Mouse (Mus musculus): Measurements from ENCODE around the gene Vash1. TPM values are rescaled to one million over a fixed set of nuclear protein-coding genes. Genes with fewer than 3 reads are reported as not detected.
A peak's percentile ranks its signal among the peaks of the same experiment; 100 is the strongest.

Vash1 gene
- total and polyA plus RNA-seq, 3 experiments, result 6.4 to 14.8 (median 10.0) TPM

GRCm38 (mm10) chr12:86646831-86647230 is 31.7 kb upstream of the Vash1 start:
- no peaks in the 10 kb centered on the region for H3K36me3 ChIP-seq (ENCODE audit: control insufficient read depth, insufficient read depth, low read length)
- no peaks in the 10 kb centered on the region for H3K27me3 ChIP-seq (ENCODE audit: control insufficient read depth, insufficient read depth, low read length)
- peaks cover 4% of the 10 kb centered on the region for H3K4me1 ChIP-seq (ENCODE audit: control insufficient read depth, insufficient read depth, low read length)
- TF ChIP-seq EP300 (IDR thresholded peaks at IDR 0.05; ENCODE audit: insufficient read depth, low read depth, low read length) (no peak), POLR2A (IDR thresholded peaks at IDR 0.05; ENCODE audit: insufficient read depth, low read depth, low read length) (no peak), CTCF (IDR thresholded peaks at IDR 0.05) (no peak)
- H3K4me3 ChIP-seq, result no peak overlapping the region
- H3K9ac ChIP-seq (ENCODE audit: low read depth, low read length), result no peak overlapping the region
- 52% methylated on average over 9 of the region's 9 CpGs for WGBS
- DNase-seq, result peak in 1 of 2 experiments; percentile 26
- H3K79me2 ChIP-seq (replicated peaks; ENCODE audit: control insufficient read depth, insufficient read depth, low read length), result no peaks in the 10 kb centered on the region
- H3K27ac ChIP-seq, result no peak overlapping the region
- intact Hi-C loops (cut with DNase I), result no loop called here

GRCm38 (mm10) chr12:86647279-86647678 is 31.2 kb upstream of the Vash1 start:
- no peak for DNase-seq
- intact Hi-C loops (cut with DNase I), result no loop called here
- 55% methylated on average over 9 of the region's 9 CpGs for WGBS
- Histone ChIP-seq H3K27ac (no peak overlapping the region), H3K4me3 (no peak overlapping the region), H3K36me3 (ENCODE audit: control insufficient read depth, insufficient read depth, low read length) (no peaks in the 10 kb centered on the region), H3K4me1 (ENCODE audit: control insufficient read depth, insufficient read depth, low read length) (peaks cover 6% of the 10 kb centered on the region), H3K27me3 (ENCODE audit: control insufficient read depth, insufficient read depth, low read length) (no peaks in the 10 kb centered on the region), H3K79me2 (replicated peaks; ENCODE audit: control insufficient read depth, insufficient read depth, low read length) (no peaks in the 10 kb centered on the region), H3K9ac (ENCODE audit: low read depth, low read length) (no peak overlapping the region)
- TF ChIP-seq EP300 (IDR thresholded peaks at IDR 0.05; ENCODE audit: insufficient read depth, low read depth, low read length) (no peak), POLR2A (IDR thresholded peaks at IDR 0.05; ENCODE audit: insufficient read depth, low read depth, low read length) (no peak), CTCF (IDR thresholded peaks at IDR 0.05) (no peak)

GRCm38 (mm10) chr12:86647736-86648135 is 30.8 kb upstream of the Vash1 start:
- no peak overlapping the region for H3K27ac ChIP-seq
- intact Hi-C loops (cut with DNase I), result no loop called here

GRCm38 (mm10) chr12:86648489-86648888 is 30.0 kb upstream of the Vash1 start:
- no peak overlapping the region for H3K27ac ChIP-seq

More at GRCm38 (mm10) chr12:86647736-86648135, 30.8 kb upstream of the Vash1 start:
- H3K4me1 ChIP-seq (ENCODE audit: control insufficient read depth, insufficient read depth, low read length), result peaks cover 9% of the 10 kb centered on the region
- no peak overlapping the region for H3K4me3 ChIP-seq
- no peak for TF ChIP-seq EP300 (IDR thresholded peaks at IDR 0.05; ENCODE audit: insufficient read depth, low read depth, low read length)
- no peak for TF ChIP-seq CTCF (IDR thresholded peaks at IDR 0.05)
- no peak for TF ChIP-seq POLR2A (IDR thresholded peaks at IDR 0.05; ENCODE audit: insufficient read depth, low read depth, low read length)
- H3K36me3 ChIP-seq (ENCODE audit: control insufficient read depth, insufficient read depth, low read length), result no peaks in the 10 kb centered on the region
- H3K27me3 ChIP-seq (ENCODE audit: control insufficient read depth, insufficient read depth, low read length), result no peaks in the 10 kb centered on the region
- no peaks in the 10 kb centered on the region for H3K79me2 ChIP-seq (replicated peaks; ENCODE audit: control insufficient read depth, insufficient read depth, low read length)
- H3K9ac ChIP-seq (ENCODE audit: low read depth, low read length), result no peak overlapping the region
- DNase-seq, result no peak
- whole genome bisulfite sequencing, result 51% methylated on average over 5 of the region's 5 CpGs

GRCm38 (mm10) chr12:86651301-86651860 is 27.1 kb upstream of the Vash1 start:
- Histone ChIP-seq H3K9ac (ENCODE audit: low read depth, low read length) (no peak overlapping the region), H3K79me2 (replicated peaks; ENCODE audit: control insufficient read depth, insufficient read depth, low read length) (no peaks in the 10 kb centered on the region), H3K4me3 (no peak overlapping the region), H3K36me3 (ENCODE audit: control insufficient read depth, insufficient read depth, low read length) (no peaks in the 10 kb centered on the region), H3K4me1 (ENCODE audit: control insufficient read depth, insufficient read depth, low read length) (peaks cover 7% of the 10 kb centered on the region), H3K27me3 (ENCODE audit: control insufficient read depth, insufficient read depth, low read length) (no peaks in the 10 kb centered on the region), H3K27ac (no peak overlapping the region)
- TF ChIP-seq EP300 (IDR thresholded peaks at IDR 0.05; ENCODE audit: insufficient read depth, low read depth, low read length), result no peak
- TF ChIP-seq CTCF (IDR thresholded peaks at IDR 0.05), result no peak
- TF ChIP-seq POLR2A (IDR thresholded peaks at IDR 0.05; ENCODE audit: insufficient read depth, low read depth, low read length), result no peak
- DNase-seq, result no peak
- intact Hi-C loops (cut with DNase I), result loop anchor here (5.0 kb wide), 1 partner anchor 36 kb away; no protein-coding TSS in a partner anchor
- 97% methylated on average over 8 of the region's 8 CpGs for WGBS

More at GRCm38 (mm10) chr12:86648489-86648888, 30.0 kb upstream of the Vash1 start:
- DNase-seq, result no peak
- Histone ChIP-seq H3K36me3 (ENCODE audit: control insufficient read depth, insufficient read depth, low read length) (no peaks in the 10 kb centered on the region), H3K27me3 (ENCODE audit: control insufficient read depth, insufficient read depth, low read length) (no peaks in the 10 kb centered on the region), H3K9ac (ENCODE audit: low read depth, low read length) (no peak overlapping the region), H3K79me2 (replicated peaks; ENCODE audit: control insufficient read depth, insufficient read depth, low read length) (no peaks in the 10 kb centered on the region), H3K4me3 (no peak overlapping the region), H3K4me1 (ENCODE audit: control insufficient read depth, insufficient read depth, low read length) (peaks cover 11% of the 10 kb centered on the region)
- 54% methylated on average over 3 of the region's 3 CpGs for WGBS
- intact Hi-C loops (cut with DNase I), result no loop called here
- TF ChIP-seq POLR2A (IDR thresholded peaks at IDR 0.05; ENCODE audit: insufficient read depth, low read depth, low read length) (no peak), CTCF (IDR thresholded peaks at IDR 0.05) (no peak), EP300 (IDR thresholded peaks at IDR 0.05; ENCODE audit: insufficient read depth, low read depth, low read length) (no peak)

GRCm38 (mm10) chr12:86652570-86653041 is 25.9 kb upstream of the Vash1 start:
- intact Hi-C loops (cut with DNase I), result loop anchor here (5.0 kb wide), 1 partner anchor 35 kb away; no protein-coding TSS in a partner anchor
- 0% methylated on average over 4 of the region's 4 CpGs for WGBS
- Histone ChIP-seq H3K27me3 (ENCODE audit: control insufficient read depth, insufficient read depth, low read length) (no peaks in the 10 kb centered on the region), H3K79me2 (replicated peaks; ENCODE audit: control insufficient read depth, insufficient read depth, low read length) (no peaks in the 10 kb centered on the region), H3K9ac (ENCODE audit: low read depth, low read length) (no peak overlapping the region), H3K36me3 (ENCODE audit: control insufficient read depth, insufficient read depth, low read length) (no peaks in the 10 kb centered on the region), H3K27ac (no peak overlapping the region; the same call in 1 of the 2 replicates), H3K4me3 (no peak overlapping the region), H3K4me1 (ENCODE audit: control insufficient read depth, insufficient read depth, low read length) (peaks cover 7% of the 10 kb centered on the region)
- TF ChIP-seq EP300 (IDR thresholded peaks at IDR 0.05; ENCODE audit: insufficient read depth, low read depth, low read length), result no peak
- peak; percentile 86 to 89 for DNase-seq
